In genomic region chr11:103399986-103400385, GRCm38 (mm10) we compare ENCODE assay signal across 20 mouse cellular contexts. TPM values are rescaled to one million over a fixed set of nuclear protein-coding genes. Genes with fewer than 3 reads are reported as not detected.
DNase-seq lines count a peak whose midpoint lies in the region; ATAC-seq and TF ChIP-seq lines count a peak whose summit lies in the region.
"Had no signal": no experiment of that assay in that cellular context is flagged by ENCODE, and none has a peak within 500 bp of the region (broad histone marks: within the 10 kb centered on the region; RNA-seq: fewer than 3 reads in every experiment).

No protein-coding gene starts in this region.

- H3K27ac ChIP-seq in liver, postnatal 0 days (ENCODE audit: low read depth), result no peak overlapping the region
- H3K27ac ChIP-seq in liver, embryonic 11.5 days (ENCODE audit: low read depth, low read length), result no peak overlapping the region
- H3K27ac ChIP-seq in hindbrain, postnatal 0 days, result no peak overlapping the region
- H3K27ac ChIP-seq: embryonic facial prominence, embryonic 10.5 days; hindbrain, embryonic 15.5 days; limb, embryonic 13.5 days; neural tube, embryonic 15.5 days had no signal

- H3K27me3 ChIP-seq in liver, postnatal 0 days (ENCODE audit: insufficient read depth, low read length), result no peaks in the 10 kb centered on the region
- H3K27me3 ChIP-seq in liver, embryonic 11.5 days (replicated peaks; ENCODE audit: control insufficient read depth, insufficient read depth, low read length), result no peaks in the 10 kb centered on the region
- no peaks in the 10 kb centered on the region for H3K27me3 ChIP-seq in hindbrain, postnatal 0 days (ENCODE audit: insufficient read depth, low read length)
- H3K27me3 ChIP-seq: hindbrain, embryonic 15.5 days; limb, embryonic 13.5 days; neural tube, embryonic 15.5 days had no signal

- H3K4me2 ChIP-seq in liver, postnatal 0 days (ENCODE audit: low read depth, low read length), result no peak overlapping the region
- H3K4me2 ChIP-seq in liver, embryonic 11.5 days, result no peak overlapping the region
- no peak overlapping the region for H3K4me2 ChIP-seq in hindbrain, postnatal 0 days (ENCODE audit: low read depth, low read length)
- H3K4me2 ChIP-seq: hindbrain, embryonic 15.5 days; limb, embryonic 13.5 days; neural tube, embryonic 15.5 days had no signal

- no peaks in the 10 kb centered on the region for H3K9me3 ChIP-seq in liver, postnatal 0 days (ENCODE audit: low read length)
- H3K9me3 ChIP-seq in liver, embryonic 11.5 days (ENCODE audit: control insufficient read depth, low read length), result no peaks in the 10 kb centered on the region
- no peaks in the 10 kb centered on the region for H3K9me3 ChIP-seq in hindbrain, postnatal 0 days (ENCODE audit: low read length)
- H3K9me3 ChIP-seq: embryonic facial prominence, embryonic 10.5 days; hindbrain, embryonic 15.5 days; limb, embryonic 13.5 days; neural tube, embryonic 15.5 days had no signal

- H3K9ac ChIP-seq in liver, postnatal 0 days (replicated peaks), result no peak overlapping the region
- no peak overlapping the region for H3K9ac ChIP-seq in liver, embryonic 11.5 days (ENCODE audit: low read depth, low read length)
- no peak overlapping the region for H3K9ac ChIP-seq in hindbrain, postnatal 0 days (replicated peaks; ENCODE audit: low read length)
- H3K9ac ChIP-seq: forebrain, postnatal 0 days; hindbrain, embryonic 15.5 days; limb, embryonic 13.5 days; neural tube, embryonic 15.5 days had no signal

- TF ChIP-seq EP300 in liver, postnatal 0 days (IDR thresholded peaks at IDR 0.05; ENCODE audit: low read depth), result peak; percentile 38; the same call in 1 of the 2 replicates

- 62% methylated on average over 4 of the region's 4 CpGs for WGBS in liver, postnatal 0 days (ENCODE audit: insufficient replicate concordance)
- WGBS in liver, embryonic 11.5 days, result 48% methylated on average over 4 of the region's 4 CpGs
- WGBS in hindbrain, postnatal 0 days, result 93% methylated on average over 4 of the region's 4 CpGs

- peaks cover 21% of the 10 kb centered on the region for H3K36me3 ChIP-seq in liver, postnatal 0 days (replicated peaks; ENCODE audit: insufficient read depth, low read length)
- peaks cover 9% of the 10 kb centered on the region for H3K36me3 ChIP-seq in liver, embryonic 11.5 days (ENCODE audit: control insufficient read depth, insufficient read depth, low read length)
- H3K36me3 ChIP-seq in hindbrain, postnatal 0 days (ENCODE audit: insufficient read depth, low read length), result peaks cover 18% of the 10 kb centered on the region

- TF ChIP-seq CTCF in liver, postnatal 0 days (IDR thresholded peaks at IDR 0.05; ENCODE audit: low read depth), result no peak
- TF ChIP-seq CTCF in hindbrain, postnatal 0 days (IDR thresholded peaks at IDR 0.05; ENCODE audit: low read depth), result no peak

- no peak for DNase-seq in liver, postnatal 0 days
- no peak for DNase-seq in liver, embryonic 11.5 days (ENCODE audit: low spot score)
- DNase-seq in NIH3T3 (ENCODE audit: low read depth), result peak; percentile 82
- DNase-seq in monocyte, adult 2 months (ENCODE audit: low read depth in 1 of 2, low spot score in 2 of 2), result peak; percentile 58
- DNase-seq in hindbrain, postnatal 0 days (ENCODE audit: low spot score), result no peak
- no peak for DNase-seq in left cerebral cortex, adult 9 months (ENCODE audit: low spot score in 2 of 2)
- DNase-seq: cerebellum, postnatal 10 days; forebrain, postnatal 0 days; gastrocnemius, adult 2 months; heart, postnatal 10 days; kidney, adult 2 months; retina, postnatal 1 day had no signal

- peaks cover 5% of the 10 kb centered on the region; the same call in 1 of the 2 replicates for H3K4me1 ChIP-seq in liver, postnatal 0 days (ENCODE audit: insufficient read depth)
- H3K4me1 ChIP-seq in liver, embryonic 11.5 days (replicated peaks; ENCODE audit: control insufficient read depth, insufficient read depth, low read length), result no peaks in the 10 kb centered on the region; the same call in 1 of the 2 replicates
- H3K4me1 ChIP-seq in hindbrain, postnatal 0 days (ENCODE audit: insufficient read depth, low read length), result no peaks in the 10 kb centered on the region
- H3K4me1 ChIP-seq: hindbrain, embryonic 15.5 days; limb, embryonic 13.5 days; neural tube, embryonic 15.5 days had no signal

- ATAC-seq in liver, postnatal 0 days, result peak; percentile 57
- ATAC-seq in liver, embryonic 11.5 days (replicated peaks; ENCODE audit: low FRiP score), result no peak
- peak; percentile 61 for ATAC-seq in common myeloid progenitor, adult 5-6 weeks (replicated peaks; ENCODE audit: low read depth, poor library complexity, severe bottlenecking)
- ATAC-seq in hindbrain, postnatal 0 days, result no peak
- no peak for ATAC-seq in cerebellum, adult (ENCODE audit: insufficient number of reproducible peaks, low FRiP score, low TSS enrichment)
- ATAC-seq: activated CD4-positive, CD25-positive, alpha-beta regulatory T cell, adult 4 months; forebrain, postnatal 0 days had no signal

- no peak overlapping the region for H3K4me3 ChIP-seq in liver, postnatal 0 days (ENCODE audit: low read depth, low read length)
- no peak overlapping the region for H3K4me3 ChIP-seq in liver, embryonic 11.5 days (ENCODE audit: low read depth, low read length)
- H3K4me3 ChIP-seq in hindbrain, postnatal 0 days (ENCODE audit: low read length), result no peak overlapping the region
- H3K4me3 ChIP-seq: embryonic facial prominence, embryonic 10.5 days; erythroblast, embryonic 14.5 days; gastrocnemius, adult 2 months; hindbrain, embryonic 15.5 days; limb, embryonic 13.5 days; neural tube, embryonic 15.5 days had no signal

RNA-seq across cellular contexts. Expression of gene Plekhm1, which starts 12.5 kb away (rescaled TPM):
- 2.1 and 2.3 TPM in 2 replicates for polyA plus RNA-seq in liver, postnatal 0 days (2015; fragmentation: Nextera tagmentation; extraction: Ambion mirVana)
- 7.6 and 9.1 TPM in 2 replicates for polyA plus RNA-seq in liver, embryonic 11.5 days (2014; fragmentation: Nextera tagmentation; extraction: Ambion mirVana)
- total RNA-seq in common myeloid progenitor, adult 5-6 weeks (2017), result 3.6 and 6.3 TPM in 2 replicates
- 8.2 and 9.4 TPM in 2 replicates for total RNA-seq in hindbrain, postnatal 0 days (2014; rRNA removed)
- 4.9 and 6.3 TPM in 2 replicates for polyA plus RNA-seq in hindbrain, postnatal 0 days (2015; fragmentation: Nextera tagmentation; extraction: Ambion mirVana)

RNA-seq across cellular contexts. Expression of gene Arhgap27, which starts 36.5 kb away (rescaled TPM):
- 3.2 and 3.3 TPM in 2 replicates for polyA plus RNA-seq in liver, postnatal 0 days (2015; fragmentation: Nextera tagmentation; extraction: Ambion mirVana)
- polyA plus RNA-seq in liver, embryonic 11.5 days (2014; fragmentation: Nextera tagmentation; extraction: Ambion mirVana), result 5.0 and 5.1 TPM in 2 replicates
- 8.2 and 13.7 TPM in 2 replicates for total RNA-seq in common myeloid progenitor, adult 5-6 weeks (2017)
- 7.7 and 12.2 TPM in 2 replicates for total RNA-seq in hindbrain, postnatal 0 days (2014; rRNA removed)
- polyA plus RNA-seq in hindbrain, postnatal 0 days (2015; fragmentation: Nextera tagmentation; extraction: Ambion mirVana), result 5.5 and 5.9 TPM in 2 replicates

Comparison
In these comparisons a context has a peak if more than half of its experiments do, and no peak if none do; other contexts are left out.
1. ATAC-seq: peak in liver, postnatal 0 days (single experiment) and common myeloid progenitor, adult 5-6 weeks (single experiment); none in liver, embryonic 11.5 days (single experiment), hindbrain, postnatal 0 days (single experiment) and cerebellum, adult (single experiment).
2. DNase-seq: peak in NIH3T3 (single experiment) and monocyte, adult 2 months (2 of 2); none in liver, postnatal 0 days (single experiment), liver, embryonic 11.5 days (single experiment), hindbrain, postnatal 0 days (single experiment) and left cerebral cortex, adult 9 months (0 of 2).